Mouse (Mus musculus): ENCODE measurements at regions not wholly inside any gene's neighbourhood (a gene's known extent, or its start where the extent isn't known, plus 50 kb on each side); places are given as distances from the start of the nearest gene placed in this dataset.

- Histone ChIP-seq H3K36me3 (ENCODE audit: control insufficient read depth, insufficient read depth, low read length) (no peaks in the 10 kb centered on the region), H3K27me3 (ENCODE audit: control insufficient read depth, insufficient read depth, low read length) (no peaks in the 10 kb centered on the region), H3K4me2 (ENCODE audit: low read depth, low read length) (no peak overlapping the region), H3K4me1 (ENCODE audit: control insufficient read depth, insufficient read depth, low read length) (peaks cover 14% of the 10 kb centered on the region), H3K27ac (ENCODE audit: low read length) (peak overlapping the region; percentile 23; the same call in 1 of the 2 replicates), H3K9me3 (replicated peaks; ENCODE audit: control insufficient read depth, low read length) (no peaks in the 10 kb centered on the region), H3K9ac (ENCODE audit: low read length) (no peak overlapping the region), H3K4me3 (replicated peaks; ENCODE audit: low read length) (no peak overlapping the region)
- no peak for ATAC-seq (ENCODE audit: insufficient read depth, low FRiP score)
- WGBS, result 63% methylated on average over 11 of the region's 11 CpGs
Observed at GRCm38 (mm10) chr3:151893421-151894235, 56.2 kb upstream of the Ptgfr start.

GRCm38 (mm10) chr3:151891760-151892253 is 54.4 kb upstream of the Ptgfr start:
- peak; percentile 87 for ATAC-seq (ENCODE audit: insufficient read depth, low FRiP score)
- Histone ChIP-seq H3K27me3 (ENCODE audit: control insufficient read depth, insufficient read depth, low read length) (no peaks in the 10 kb centered on the region), H3K9ac (ENCODE audit: low read length) (no peak overlapping the region), H3K4me2 (ENCODE audit: low read depth, low read length) (peak overlapping the region; percentile 25; the same call in 1 of the 2 replicates), H3K9me3 (replicated peaks; ENCODE audit: control insufficient read depth, low read length) (no peaks in the 10 kb centered on the region), H3K27ac (ENCODE audit: low read length) (peak overlapping the region; percentile 80), H3K4me1 (ENCODE audit: control insufficient read depth, insufficient read depth, low read length) (peaks cover 14% of the 10 kb centered on the region), H3K36me3 (ENCODE audit: control insufficient read depth, insufficient read depth, low read length) (no peaks in the 10 kb centered on the region), H3K4me3 (replicated peaks; ENCODE audit: low read length) (no peak overlapping the region)
- WGBS, result 4% methylated on average over 6 of the region's 6 CpGs

- Histone ChIP-seq H3K9me3 (replicated peaks; ENCODE audit: control insufficient read depth, low read length) (no peaks in the 10 kb centered on the region), H3K27ac (ENCODE audit: low read length) (peak overlapping the region; percentile 80), H3K4me3 (replicated peaks; ENCODE audit: low read length) (no peak overlapping the region), H3K4me1 (ENCODE audit: control insufficient read depth, insufficient read depth, low read length) (peaks cover 14% of the 10 kb centered on the region), H3K36me3 (ENCODE audit: control insufficient read depth, insufficient read depth, low read length) (no peaks in the 10 kb centered on the region), H3K9ac (ENCODE audit: low read length) (no peak overlapping the region), H3K27me3 (ENCODE audit: control insufficient read depth, insufficient read depth, low read length) (no peaks in the 10 kb centered on the region), H3K4me2 (ENCODE audit: low read depth, low read length) (no peak overlapping the region)
- WGBS, result 38% methylated on average over 3 of the region's 3 CpGs
- ATAC-seq (ENCODE audit: insufficient read depth, low FRiP score), result no peak
Observed at GRCm38 (mm10) chr3:151891336-151891735, 53.9 kb upstream of the Ptgfr start.

- Histone ChIP-seq H3K27ac (ENCODE audit: low read length) (no peak overlapping the region), H3K4me1 (ENCODE audit: control insufficient read depth, insufficient read depth, low read length) (peaks cover 14% of the 10 kb centered on the region), H3K4me2 (ENCODE audit: low read depth, low read length) (no peak overlapping the region), H3K4me3 (replicated peaks; ENCODE audit: low read length) (no peak overlapping the region), H3K27me3 (ENCODE audit: control insufficient read depth, insufficient read depth, low read length) (no peaks in the 10 kb centered on the region), H3K9ac (ENCODE audit: low read length) (no peak overlapping the region), H3K36me3 (ENCODE audit: control insufficient read depth, insufficient read depth, low read length) (no peaks in the 10 kb centered on the region), H3K9me3 (replicated peaks; ENCODE audit: control insufficient read depth, low read length) (no peaks in the 10 kb centered on the region)
- 64% methylated on average over 8 of the region's 8 CpGs for WGBS
- ATAC-seq (ENCODE audit: insufficient read depth, low FRiP score), result no peak
Observed at GRCm38 (mm10) chr3:151889738-151890137, 52.3 kb upstream of the Ptgfr start.
